Mouse (Mus musculus) retina, adult 2 months (tissue): Measurements from ENCODE around the gene Fkrp.

Experiments
- DNase-seq: peaks from one replicate; pipeline ENCODE4 v3.0.0-alpha.2; 2012; ENCODE audit warnings: low read depth, low spot score

Gene Fkrp

GRCm38 (mm10) chr7:16816475-16817122 is at the start of gene Fkrp:
Gene Fkrp, minus strand, starts transcription at chr7:16816732.
- DNase-seq = no peak

DNA sequence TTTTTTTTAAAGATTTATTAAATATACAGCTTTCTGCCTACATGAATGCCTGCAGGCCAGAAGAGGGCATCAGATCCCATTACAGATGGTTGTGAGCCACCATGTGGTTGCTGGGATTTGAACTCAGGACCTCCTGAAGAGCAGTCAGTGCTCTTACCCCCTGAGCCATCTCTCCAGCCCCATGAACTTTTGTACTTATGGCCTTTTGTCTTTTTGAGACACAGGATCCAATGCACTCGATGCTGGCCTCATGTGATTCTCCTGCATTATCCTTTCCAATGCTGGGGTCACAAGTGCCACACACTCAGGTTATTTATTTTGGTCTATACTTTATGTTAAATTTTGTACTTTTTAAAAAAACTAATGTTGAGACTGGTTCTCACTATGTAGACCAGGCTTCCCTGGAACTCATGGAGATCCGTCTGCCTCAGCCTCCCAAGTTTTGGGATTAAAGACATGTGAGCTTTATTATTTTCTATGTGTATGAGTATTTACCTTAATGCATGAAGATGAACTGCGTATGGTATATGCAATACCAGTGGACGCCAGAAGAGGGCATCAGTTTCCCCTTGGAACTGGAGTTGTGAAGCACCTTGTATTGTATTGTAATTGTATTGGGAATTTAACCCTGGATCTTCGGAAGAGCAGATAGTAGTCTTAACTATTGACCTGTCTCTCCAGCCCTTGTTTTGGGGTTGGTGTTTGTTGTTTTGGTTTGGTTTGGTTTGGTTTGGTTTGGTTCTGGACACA is 43.5 kb upstream of the Fkrp start:
- no peak for DNase-seq

DNA sequence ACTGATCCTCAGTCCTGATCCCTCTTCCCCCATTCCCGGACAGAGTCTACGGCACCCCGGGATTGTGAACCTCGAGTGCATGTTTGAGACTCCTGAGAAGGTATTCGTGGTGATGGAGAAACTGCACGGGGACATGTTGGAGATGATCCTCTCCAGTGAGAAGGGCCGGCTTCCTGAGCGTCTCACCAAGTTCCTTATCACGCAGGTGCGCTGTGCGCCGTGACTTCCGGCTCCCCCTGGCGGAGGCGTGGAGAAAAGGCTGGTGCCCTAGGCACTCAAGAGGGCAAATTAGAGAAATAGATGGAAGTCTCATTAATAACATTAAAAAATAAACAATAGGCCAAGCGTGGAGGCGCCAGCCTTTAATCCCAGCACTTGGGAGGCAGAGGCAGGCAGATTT is 41.8 kb upstream of the Fkrp start:
- no peak for DNase-seq

- no peak for DNase-seq
Observed at GRCm38 (mm10) chr7:16853302-16853831, 36.8 kb upstream of the Fkrp start.

- no peak for DNase-seq
Observed at GRCm38 (mm10) chr7:16851636-16852035, 35.1 kb upstream of the Fkrp start.

- no peak for DNase-seq
Observed at GRCm38 (mm10) chr7:16848579-16848978, 32.0 kb upstream of the Fkrp start.

DNA sequence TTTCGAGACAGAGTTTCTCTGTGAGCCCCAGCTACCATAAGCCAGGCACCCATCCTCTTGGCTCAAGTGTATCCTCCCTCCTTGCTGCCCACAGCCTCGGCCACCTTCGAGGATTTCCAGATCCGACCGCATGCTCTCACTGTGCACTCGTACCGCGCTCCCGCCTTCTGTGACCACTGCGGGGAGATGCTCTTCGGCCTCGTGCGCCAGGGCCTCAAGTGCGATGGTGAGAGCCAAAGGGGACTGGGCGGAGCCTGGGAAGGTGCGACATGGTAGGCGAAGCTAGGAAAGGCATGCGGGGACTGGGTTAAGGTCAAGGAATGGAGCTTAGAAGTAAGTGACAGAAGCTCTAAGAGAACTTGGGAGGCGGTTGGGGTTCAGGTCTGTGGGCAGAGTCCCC is 31.0 kb upstream of the Fkrp start:
- no peak for DNase-seq

- no peak for DNase-seq
Observed at GRCm38 (mm10) chr7:16846775-16847174, 30.2 kb upstream of the Fkrp start.

DNA sequence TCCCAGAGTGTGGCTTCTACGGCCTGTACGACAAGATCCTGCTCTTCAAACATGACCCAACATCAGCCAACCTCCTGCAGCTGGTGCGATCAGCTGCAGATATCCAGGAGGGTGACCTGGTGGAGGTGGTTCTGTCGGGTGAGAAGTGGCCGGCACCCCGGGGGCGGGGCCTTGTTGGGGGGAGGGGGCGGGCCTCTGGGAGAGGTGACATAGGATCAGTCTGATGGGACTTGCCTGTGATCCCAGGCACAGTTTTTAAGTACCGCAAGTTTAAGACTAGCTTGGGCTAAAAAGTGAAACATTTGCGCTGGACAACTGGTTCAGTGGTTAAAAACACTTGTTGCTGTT is 29.3 kb upstream of the Fkrp start:
- no peak for DNase-seq

GRCm38 (mm10) chr7:16845072-16845819 is 28.7 kb upstream of the Fkrp start:
- no peak for DNase-seq

- DNase-seq = no peak
Observed at GRCm38 (mm10) chr7:16844696-16845071, 28.2 kb upstream of the Fkrp start.

- DNase-seq = no peak
Observed at GRCm38 (mm10) chr7:16843441-16844171, 27.1 kb upstream of the Fkrp start.

DNA sequence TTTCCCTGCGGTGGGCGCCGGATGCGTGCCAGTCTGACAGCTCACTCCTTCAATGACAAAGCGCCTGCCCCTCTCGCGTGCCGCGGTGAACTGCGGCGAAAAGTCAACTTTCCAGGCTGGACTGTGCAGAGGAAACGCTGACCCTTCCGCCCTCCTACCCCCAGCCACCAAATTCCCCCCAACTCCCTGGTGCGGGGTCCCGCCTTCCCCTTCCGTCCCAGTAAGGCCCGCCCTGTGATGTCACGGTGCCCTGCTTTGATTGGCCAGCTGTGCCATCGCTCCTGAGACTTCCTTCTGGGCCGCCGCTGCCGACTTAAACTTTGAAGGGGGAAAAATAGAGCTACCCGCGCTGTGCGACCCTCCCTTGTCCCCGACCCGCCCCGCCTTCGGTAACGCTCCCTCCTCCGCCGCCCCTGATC is 26.1 kb upstream of the Fkrp start, which contains the start of gene Prkd2:
Prkd2 (plus strand) TSS at position 258 of the 419 bp plus-strand sequence.
- peak; percentile 60 for DNase-seq

DNA sequence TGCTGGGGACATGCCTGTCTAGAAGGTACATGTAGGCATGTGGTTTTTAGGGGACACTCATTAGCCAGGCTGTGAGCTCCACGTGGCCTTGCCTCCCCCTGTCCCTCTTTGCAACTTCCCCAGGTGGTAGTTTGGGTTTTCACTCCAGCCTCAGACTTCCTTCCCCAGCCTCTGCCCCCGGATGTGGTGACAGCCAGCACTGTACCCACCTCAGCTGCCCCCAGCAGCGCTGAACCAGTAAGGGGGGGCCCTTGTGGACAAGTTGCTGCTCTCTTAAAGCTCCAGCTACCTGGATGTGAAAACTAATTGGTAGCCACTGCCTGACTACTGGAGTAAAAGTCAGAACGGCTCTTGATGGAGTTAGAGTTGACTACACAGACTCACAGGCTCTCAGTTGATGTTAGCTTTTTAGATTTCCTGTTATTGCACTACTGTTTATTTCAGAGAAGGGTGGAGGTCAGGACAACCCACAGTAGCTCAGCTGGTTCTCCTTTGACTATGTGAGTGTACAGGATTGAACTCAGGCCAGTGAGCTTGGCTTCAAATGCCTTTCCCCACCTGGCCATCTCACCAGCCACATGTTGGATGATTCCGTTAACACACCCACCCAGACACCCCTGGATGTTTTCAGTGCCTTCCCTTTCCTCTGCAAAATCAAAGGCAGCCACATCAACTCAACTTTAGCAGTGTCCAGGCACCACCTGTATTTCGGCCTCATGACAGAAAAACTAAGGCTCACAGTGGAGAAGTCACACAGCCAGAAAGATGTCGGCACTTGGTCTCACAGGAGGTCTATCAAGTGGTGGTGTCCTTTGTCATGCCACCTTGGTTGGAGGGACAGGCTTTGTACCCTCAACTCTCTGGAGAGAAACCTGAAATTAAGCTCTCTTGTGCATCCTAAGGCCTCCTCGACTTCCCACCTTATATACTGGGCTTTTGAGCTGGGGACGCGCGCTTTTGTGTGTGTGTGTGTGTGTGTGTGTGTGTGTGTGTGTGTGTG is 25.3 kb upstream of the Fkrp start:
- DNase-seq = no peak

GRCm38 (mm10) chr7:16841078-16841477 is 24.5 kb upstream of the Fkrp start:
- DNase-seq = no peak

- DNase-seq = no peak
Observed at GRCm38 (mm10) chr7:16840109-16840491, 23.6 kb upstream of the Fkrp start.

DNA sequence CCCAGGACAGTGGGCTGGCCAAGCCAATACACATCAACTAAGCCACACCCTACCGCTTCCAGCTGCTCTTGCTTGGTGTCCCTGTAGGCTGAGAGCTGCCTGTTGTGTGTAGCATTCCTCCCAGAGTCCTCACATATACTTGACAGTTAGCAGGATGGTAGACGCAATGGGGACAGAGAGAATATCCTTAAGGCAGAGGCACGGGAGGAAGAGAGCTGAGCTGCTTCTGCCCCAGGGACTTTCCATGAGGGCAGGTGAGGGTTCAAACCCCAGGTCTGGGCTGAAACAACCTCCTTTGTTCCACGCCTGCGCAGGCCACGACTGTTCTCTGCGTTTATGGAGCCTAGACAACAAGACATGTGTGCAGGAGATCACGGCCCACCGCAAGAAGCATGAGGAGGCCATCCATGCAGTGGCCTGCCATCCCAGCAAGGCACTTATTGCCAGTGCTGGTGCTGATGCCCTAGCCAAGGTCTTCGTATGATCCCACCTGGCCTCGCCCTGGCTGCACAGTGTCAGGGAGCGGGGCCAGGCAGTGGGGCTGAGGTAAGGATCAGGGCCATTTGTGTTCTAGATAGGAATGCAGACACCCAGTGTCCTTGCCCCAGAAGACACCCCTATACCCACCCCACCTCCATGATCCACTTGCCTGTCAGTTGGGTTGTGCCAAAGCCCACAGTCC is 23.0 kb upstream of the Fkrp start:
- DNase-seq = no peak

DNA sequence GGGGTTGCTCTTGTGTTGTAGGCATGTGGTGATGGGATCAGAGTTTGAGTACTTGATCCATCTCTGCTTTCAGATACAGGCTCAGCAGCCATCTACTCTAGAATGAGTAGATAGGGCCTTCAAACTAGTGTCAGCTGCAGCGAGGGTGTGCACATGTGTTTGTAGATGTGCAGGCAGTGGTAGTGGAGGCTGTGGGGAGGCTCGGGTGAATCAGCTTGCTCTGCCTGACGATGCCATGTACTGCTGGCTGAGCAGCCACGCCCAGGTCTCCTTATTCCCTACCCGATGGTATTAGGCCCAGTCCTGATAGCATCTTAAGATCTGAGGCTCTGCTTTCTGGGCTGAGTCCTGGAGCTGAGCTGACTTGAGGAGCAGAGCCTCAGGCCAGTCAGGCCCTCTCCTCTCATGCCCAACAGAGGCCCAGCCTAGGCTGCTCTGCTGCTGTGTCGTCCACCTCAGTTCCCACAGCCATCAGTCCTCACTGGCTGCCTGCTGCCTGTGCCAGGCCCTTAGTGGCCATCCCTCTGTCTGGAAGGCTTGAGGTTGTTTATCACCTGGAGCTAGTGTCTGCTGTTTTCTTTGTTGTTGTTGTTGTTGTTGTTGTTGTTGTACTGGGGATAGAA is 22.4 kb upstream of the Fkrp start:
- no peak for DNase-seq
